28 mouse cellular contexts compared by ENCODE assay signal in the genomic region with DNA sequence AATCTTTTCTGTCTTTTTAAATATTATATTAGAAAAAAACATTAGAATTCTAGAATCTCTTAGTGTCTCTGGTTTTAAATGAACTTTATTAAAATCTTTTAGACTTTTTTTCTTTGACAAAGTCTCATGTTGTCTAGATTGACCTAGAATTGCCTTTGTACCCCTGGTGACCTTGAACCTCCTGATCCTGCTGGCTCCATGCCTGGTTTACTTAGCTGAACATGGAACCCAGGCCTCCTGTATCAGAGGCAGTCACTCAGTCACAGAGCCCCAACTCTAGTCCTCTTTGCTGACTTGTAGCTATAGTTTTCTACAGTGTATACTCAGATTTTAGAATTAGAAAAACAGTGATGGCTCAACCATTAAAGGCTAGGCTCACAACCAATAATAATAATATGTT. TPM values are rescaled to one million over a fixed set of nuclear protein-coding genes. Genes with fewer than 3 reads are reported as not detected.
DNase-seq lines count a peak whose midpoint lies in the region; ATAC-seq and TF ChIP-seq lines count a peak whose summit lies in the region.
"Had no signal": no experiment of that assay in that cellular context is flagged by ENCODE, and none has a peak within 500 bp of the region (broad histone marks: within the 10 kb centered on the region; RNA-seq: fewer than 3 reads in every experiment).

No protein-coding gene starts in this region.

- no peak overlapping the region for H3K4me2 ChIP-seq in kidney, embryonic 16.5 days (replicated peaks; ENCODE audit: low read depth, low read length)
- H3K4me2 ChIP-seq in liver, postnatal 0 days (ENCODE audit: low read depth, low read length) = no peak overlapping the region
- no peak overlapping the region for H3K4me2 ChIP-seq in liver, embryonic 12.5 days
- no peak overlapping the region for H3K4me2 ChIP-seq in hindbrain, embryonic 11.5 days (replicated peaks; ENCODE audit: low read depth, low read length)
- H3K4me2 ChIP-seq: embryonic facial prominence, embryonic 12.5 days; heart, embryonic 11.5 days; hindbrain, embryonic 12.5 days; lung, embryonic 15.5 days; neural tube, embryonic 13.5 days had no signal

- no peak for TF ChIP-seq EP300 in liver, postnatal 0 days (IDR thresholded peaks at IDR 0.05; ENCODE audit: low read depth)

- H3K27me3 ChIP-seq in kidney, embryonic 16.5 days (ENCODE audit: insufficient read depth, low read length) = no peaks in the 10 kb centered on the region
- no peaks in the 10 kb centered on the region for H3K27me3 ChIP-seq in liver, postnatal 0 days (ENCODE audit: insufficient read depth, low read length)
- no peaks in the 10 kb centered on the region for H3K27me3 ChIP-seq in liver, embryonic 12.5 days (replicated peaks)
- no peaks in the 10 kb centered on the region for H3K27me3 ChIP-seq in hindbrain, embryonic 11.5 days (ENCODE audit: control insufficient read depth, insufficient read depth, low read length)
- H3K27me3 ChIP-seq: embryonic facial prominence, embryonic 12.5 days; hindbrain, embryonic 12.5 days; liver, embryonic 13.5 days; lung, embryonic 15.5 days; neural tube, embryonic 13.5 days had no signal

- DNase-seq in adrenal gland, adult 2 months = peak; percentile 55
- no peak for DNase-seq in adrenal gland, postnatal 4 days (ENCODE audit: low spot score in 2 of 2)
- peak; percentile 43 for DNase-seq in kidney, adult 11 months
- peak; percentile 59 for DNase-seq in liver, postnatal 0 days
- DNase-seq in kidney, postnatal 25 days = peak; percentile 74
- DNase-seq in hindbrain, embryonic 11.5 days (ENCODE audit: low spot score) = no peak
- DNase-seq: cerebellum, adult 18-20 months; cerebellum, postnatal 25 days; gastrocnemius, postnatal 36 days; layer of hippocampus, postnatal 36 days; liver, embryonic 13.5 days; retina, postnatal 1 day; right cerebral cortex, postnatal 25 days; thymus, adult 18-20 months; thymus, postnatal 36 days had no signal

- no peak for ATAC-seq in kidney, embryonic 16.5 days (ENCODE audit: low FRiP score, low TSS enrichment)
- ATAC-seq in liver, postnatal 0 days = no peak
- ATAC-seq in liver, embryonic 12.5 days = no peak
- no peak for ATAC-seq in hindbrain, embryonic 11.5 days (ENCODE audit: low FRiP score)
- ATAC-seq: intestine, postnatal 0 days; midbrain, embryonic 16.5 days had no signal

- H3K36me3 ChIP-seq in kidney, embryonic 16.5 days (ENCODE audit: insufficient read depth, low read length) = peaks cover 39% of the 10 kb centered on the region
- peaks cover 59% of the 10 kb centered on the region for H3K36me3 ChIP-seq in liver, postnatal 0 days (replicated peaks; ENCODE audit: insufficient read depth, low read length)
- H3K36me3 ChIP-seq in liver, embryonic 12.5 days = peaks cover 71% of the 10 kb centered on the region
- H3K36me3 ChIP-seq in hindbrain, embryonic 11.5 days (ENCODE audit: control insufficient read depth, insufficient read depth, low read length) = peaks cover 12% of the 10 kb centered on the region; the same call in 1 of the 2 replicates

- H3K4me3 ChIP-seq in kidney, embryonic 16.5 days (ENCODE audit: low read length) = no peak overlapping the region
- no peak overlapping the region for H3K4me3 ChIP-seq in liver, postnatal 0 days (ENCODE audit: low read depth, low read length)
- H3K4me3 ChIP-seq in liver, embryonic 12.5 days = no peak overlapping the region
- no peak overlapping the region for H3K4me3 ChIP-seq in hindbrain, embryonic 11.5 days (ENCODE audit: low read depth, low read length)
- H3K4me3 ChIP-seq: embryonic facial prominence, embryonic 12.5 days; hindbrain, embryonic 12.5 days; lung, embryonic 15.5 days; midbrain, embryonic 10.5 days; myocyte; neural tube, embryonic 13.5 days had no signal

- no peak overlapping the region for H3K9ac ChIP-seq in kidney, embryonic 16.5 days (replicated peaks; ENCODE audit: low read length)
- H3K9ac ChIP-seq in liver, postnatal 0 days (replicated peaks) = no peak overlapping the region
- no peak overlapping the region for H3K9ac ChIP-seq in liver, embryonic 12.5 days
- no peak overlapping the region for H3K9ac ChIP-seq in hindbrain, embryonic 11.5 days (ENCODE audit: low read depth, low read length)
- H3K9ac ChIP-seq: embryonic facial prominence, embryonic 12.5 days; hindbrain, embryonic 12.5 days; liver, embryonic 13.5 days; lung, embryonic 15.5 days; neural tube, embryonic 13.5 days had no signal

- no peak for TF ChIP-seq CTCF in liver, postnatal 0 days (IDR thresholded peaks at IDR 0.05; ENCODE audit: low read depth)

- peaks cover 12% of the 10 kb centered on the region; the same call in 1 of the 2 replicates for H3K4me1 ChIP-seq in kidney, embryonic 16.5 days (ENCODE audit: insufficient read depth, low read length)
- H3K4me1 ChIP-seq in liver, postnatal 0 days (ENCODE audit: insufficient read depth) = peaks cover 12% of the 10 kb centered on the region
- H3K4me1 ChIP-seq in liver, embryonic 12.5 days = peaks cover 30% of the 10 kb centered on the region
- 0 out of 2 replicates have a peak, but pooled peaks cover 2% of the 10 kb centered on the region for H3K4me1 ChIP-seq in hindbrain, embryonic 11.5 days (replicated peaks; ENCODE audit: control insufficient read depth, insufficient read depth, low read length)

- no peak overlapping the region for H3K27ac ChIP-seq in kidney, embryonic 16.5 days (ENCODE audit: low read length)
- peak overlapping the region; percentile 37; the same call in 1 of the 2 replicates for H3K27ac ChIP-seq in liver, postnatal 0 days (ENCODE audit: low read depth)
- H3K27ac ChIP-seq in liver, embryonic 12.5 days = no peak overlapping the region
- no peak overlapping the region for H3K27ac ChIP-seq in hindbrain, embryonic 11.5 days (ENCODE audit: low read depth, low read length)
- H3K27ac ChIP-seq: embryonic facial prominence, embryonic 12.5 days; hindbrain, embryonic 12.5 days; liver, embryonic 13.5 days; lung, embryonic 15.5 days; midbrain, embryonic 10.5 days; neural tube, embryonic 13.5 days had no signal

- H3K9me3 ChIP-seq in kidney, embryonic 16.5 days (ENCODE audit: low read length) = no peaks in the 10 kb centered on the region
- H3K9me3 ChIP-seq in liver, postnatal 0 days (ENCODE audit: low read length) = no peaks in the 10 kb centered on the region
- no peaks in the 10 kb centered on the region for H3K9me3 ChIP-seq in liver, embryonic 12.5 days (replicated peaks)
- H3K9me3 ChIP-seq in hindbrain, embryonic 11.5 days (ENCODE audit: control insufficient read depth, low read length) = no peaks in the 10 kb centered on the region
- H3K9me3 ChIP-seq: embryonic facial prominence, embryonic 12.5 days; hindbrain, embryonic 12.5 days; liver, embryonic 13.5 days; lung, embryonic 15.5 days; midbrain, embryonic 10.5 days; neural tube, embryonic 13.5 days had no signal

RNA-seq across cellular contexts. Expression of gene BC005537, which starts 4.6 kb away (rescaled TPM):
- total RNA-seq in adrenal gland, adult 2 months (2021) = 100 to 1,000 TPM; 161 to 170 TPM
- polyA plus RNA-seq in adrenal gland, adult 2 months (2012; rRNA removed) = 56.8 and 70.6 TPM in 2 replicates
- 100 to 1,000 TPM; 169 to 181 TPM for total RNA-seq in adrenal gland, postnatal 4 days (2021)
- 14.2 and 17.1 TPM in 2 replicates for polyA plus RNA-seq in kidney, embryonic 16.5 days (2015; fragmentation: Nextera tagmentation; extraction: Ambion mirVana)
- 10.4 and 10.6 TPM in 2 replicates for polyA plus RNA-seq in liver, postnatal 0 days (2015; fragmentation: Nextera tagmentation; extraction: Ambion mirVana)
- polyA plus RNA-seq in liver, embryonic 12.5 days (2016; fragmentation: Nextera tagmentation; extraction: Ambion mirVana) = 10.1 and 10.8 TPM in 2 replicates
- 23.4 and 39.7 TPM in 2 replicates for polyA plus RNA-seq in hindbrain, embryonic 11.5 days (2014; fragmentation: Nextera tagmentation; extraction: Ambion mirVana)

RNA-seq across cellular contexts. Expression of gene Acot13, which starts 25.3 kb away (rescaled TPM):
- 10 to 100 TPM; 86.6 to 88.5 TPM for total RNA-seq in adrenal gland, adult 2 months (2021)
- polyA plus RNA-seq in adrenal gland, adult 2 months (2012; rRNA removed) = 44.0 and 63.8 TPM in 2 replicates
- total RNA-seq in adrenal gland, postnatal 4 days (2021) = 10 to 100 TPM; 49.6 to 58.0 TPM
- polyA plus RNA-seq in kidney, embryonic 16.5 days (2015; fragmentation: Nextera tagmentation; extraction: Ambion mirVana) = 112 and 121 TPM in 2 replicates
- 101 and 102 TPM in 2 replicates for polyA plus RNA-seq in liver, postnatal 0 days (2015; fragmentation: Nextera tagmentation; extraction: Ambion mirVana)
- polyA plus RNA-seq in liver, embryonic 12.5 days (2016; fragmentation: Nextera tagmentation; extraction: Ambion mirVana) = 61.2 and 66.4 TPM in 2 replicates
- polyA plus RNA-seq in hindbrain, embryonic 11.5 days (2014; fragmentation: Nextera tagmentation; extraction: Ambion mirVana) = 51.3 and 58.6 TPM in 2 replicates

RNA-seq across cellular contexts. Expression of gene Tdp2, which starts 25.4 kb away (rescaled TPM):
- 10 to 100 TPM; 16.7 to 20.7 TPM for total RNA-seq in adrenal gland, adult 2 months (2021)
- polyA plus RNA-seq in adrenal gland, adult 2 months (2012; rRNA removed) = 9.0 and 11.3 TPM in 2 replicates
- 10 to 100 TPM; 39.4 to 40.7 TPM for total RNA-seq in adrenal gland, postnatal 4 days (2021)
- 62.1 and 62.5 TPM in 2 replicates for polyA plus RNA-seq in kidney, embryonic 16.5 days (2015; fragmentation: Nextera tagmentation; extraction: Ambion mirVana)
- 18.3 and 18.4 TPM in 2 replicates for polyA plus RNA-seq in liver, postnatal 0 days (2015; fragmentation: Nextera tagmentation; extraction: Ambion mirVana)
- 39.9 and 40.5 TPM in 2 replicates for polyA plus RNA-seq in liver, embryonic 12.5 days (2016; fragmentation: Nextera tagmentation; extraction: Ambion mirVana)
- polyA plus RNA-seq in hindbrain, embryonic 11.5 days (2014; fragmentation: Nextera tagmentation; extraction: Ambion mirVana) = 78.9 and 79.4 TPM in 2 replicates

RNA-seq across cellular contexts. Expression of gene D130043K22Rik, which starts 38.9 kb away (rescaled TPM):
- total RNA-seq in adrenal gland, adult 2 months (2021) = 1 to 10 TPM in 1 of 2 experiments, under 1 TPM in 1; 0.29 to 1.7 TPM
- 0.20 and 0.31 TPM in 2 replicates for polyA plus RNA-seq in adrenal gland, adult 2 months (2012; rRNA removed)
- 1 to 10 TPM; 1.0 to 1.6 TPM for total RNA-seq in adrenal gland, postnatal 4 days (2021)
- polyA plus RNA-seq in kidney, embryonic 16.5 days (2015; fragmentation: Nextera tagmentation; extraction: Ambion mirVana) = 0.76 and 1.4 TPM in 2 replicates
- 0.31 and 0.48 TPM in 2 replicates for polyA plus RNA-seq in liver, postnatal 0 days (2015; fragmentation: Nextera tagmentation; extraction: Ambion mirVana)
- 0.11 and 0.18 TPM in 2 replicates for polyA plus RNA-seq in liver, embryonic 12.5 days (2016; fragmentation: Nextera tagmentation; extraction: Ambion mirVana)
- polyA plus RNA-seq in hindbrain, embryonic 11.5 days (2014; fragmentation: Nextera tagmentation; extraction: Ambion mirVana) = 0.94 and 1.4 TPM in 2 replicates
- total RNA-seq: gastrocnemius, postnatal 36 days; heart, postnatal 10 days had no signal
- polyA plus RNA-seq: heart, embryonic 11.5 days; myocyte; spleen, adult 2 months had no signal

RNA-seq across cellular contexts. Expression of gene Gmnn, which starts 44.4 kb away (rescaled TPM):
- total RNA-seq in adrenal gland, adult 2 months (2021) = 10 to 100 TPM in 1 of 2 experiments, 1 to 10 TPM in 1; 4.4 to 12.1 TPM
- polyA plus RNA-seq in adrenal gland, adult 2 months (2012; rRNA removed) = 0.85 TPM in 1 of 2 replicates, not detected in the other
- 10 to 100 TPM; 29.1 to 31.7 TPM for total RNA-seq in adrenal gland, postnatal 4 days (2021)
- 103 and 104 TPM in 2 replicates for polyA plus RNA-seq in kidney, embryonic 16.5 days (2015; fragmentation: Nextera tagmentation; extraction: Ambion mirVana)
- polyA plus RNA-seq in liver, postnatal 0 days (2015; fragmentation: Nextera tagmentation; extraction: Ambion mirVana) = 69.1 and 71.9 TPM in 2 replicates
- polyA plus RNA-seq in liver, embryonic 12.5 days (2016; fragmentation: Nextera tagmentation; extraction: Ambion mirVana) = 153 and 154 TPM in 2 replicates
- polyA plus RNA-seq in hindbrain, embryonic 11.5 days (2014; fragmentation: Nextera tagmentation; extraction: Ambion mirVana) = 126 and 128 TPM in 2 replicates

Comparison
In these comparisons a context has a peak if more than half of its experiments do, and no peak if none do; other contexts are left out.
1. DNase-seq: peak in adrenal gland, adult 2 months (single experiment), kidney, adult 11 months (single experiment), liver, postnatal 0 days (single experiment) and kidney, postnatal 25 days (2 of 2); none in adrenal gland, postnatal 4 days (0 of 2) and hindbrain, embryonic 11.5 days (single experiment).